Mouse (Mus musculus): ENCODE data around the gene Olfr594.
"Not testable (repeated sequence)": the region's sequence is repeated elsewhere in the genome, so short reads cannot be mapped to it uniquely, and the experiment has no call there.

Olfr594 gene

DNA sequence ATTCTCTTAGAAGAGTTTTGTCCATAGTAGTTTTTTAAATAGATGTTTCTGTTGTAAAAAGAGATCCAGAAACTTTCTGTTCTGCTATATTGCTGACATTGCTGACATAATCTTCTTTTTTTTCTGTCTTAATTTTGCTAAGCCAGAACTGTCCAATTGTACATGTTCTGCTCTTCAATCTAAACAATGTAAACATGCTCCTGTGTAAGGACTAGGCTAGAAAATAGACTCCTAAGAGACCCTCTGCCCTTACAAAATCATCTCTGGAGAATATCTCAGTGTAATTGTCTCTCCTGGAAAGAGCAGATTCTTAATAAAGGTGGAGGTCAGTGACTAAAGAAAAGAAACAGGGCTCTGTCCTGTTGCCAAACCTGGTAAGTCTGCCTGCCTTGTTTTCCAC, at the start of gene Olfr594:
Gene Olfr594, plus strand, starts transcription at position 301 of the 400 bp plus-strand sequence.
- no peak for DNase-seq (ENCODE audit: low read depth, low spot score)

DNA sequence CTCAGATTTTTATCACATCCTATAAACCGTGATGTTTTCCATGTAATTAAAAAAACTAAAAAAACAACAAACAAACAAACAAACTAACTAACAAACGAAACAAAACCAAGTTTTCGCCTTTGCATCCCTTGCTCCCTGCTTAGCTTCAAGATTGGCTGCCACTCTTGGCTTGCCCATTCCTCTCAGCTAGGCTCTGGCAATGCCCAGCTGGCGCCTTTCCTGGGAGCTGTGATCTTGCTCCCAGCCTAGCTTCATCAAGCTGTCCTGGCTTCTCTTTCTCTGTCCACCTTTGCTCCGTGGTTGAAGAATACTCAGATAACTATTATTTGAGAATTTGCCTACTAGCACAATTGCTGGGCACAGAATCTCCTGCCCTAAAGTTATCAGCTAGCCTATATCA, 47.1 kb upstream of the Olfr594 start:
- DNase-seq (ENCODE audit: low read depth, low spot score) = no peak

DNA sequence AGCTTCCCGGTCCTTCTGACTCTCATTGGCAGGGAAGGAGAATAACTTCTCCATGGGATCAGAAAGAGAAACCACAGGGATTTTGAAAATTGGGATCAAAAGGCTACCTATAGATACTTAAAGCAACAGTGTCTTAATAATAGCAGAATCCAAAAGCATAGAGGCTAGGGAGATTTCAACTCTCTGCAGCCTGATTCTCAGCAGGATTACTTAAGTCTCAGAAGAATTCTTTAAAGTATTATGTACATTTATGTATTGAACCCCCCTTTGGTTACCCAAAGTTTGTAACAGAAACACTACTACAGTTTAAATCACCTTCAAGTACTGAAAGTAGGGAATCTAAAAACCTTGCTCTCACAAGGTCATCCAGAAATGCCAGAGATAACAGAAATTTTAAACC, 38.6 kb upstream of the Olfr594 start, which contains the start of gene Olfr591:
Gene Olfr591, minus strand, starts transcription at position 101 of the 400 bp plus-strand sequence.
- no peak for DNase-seq (ENCODE audit: low read depth, low spot score)

DNA sequence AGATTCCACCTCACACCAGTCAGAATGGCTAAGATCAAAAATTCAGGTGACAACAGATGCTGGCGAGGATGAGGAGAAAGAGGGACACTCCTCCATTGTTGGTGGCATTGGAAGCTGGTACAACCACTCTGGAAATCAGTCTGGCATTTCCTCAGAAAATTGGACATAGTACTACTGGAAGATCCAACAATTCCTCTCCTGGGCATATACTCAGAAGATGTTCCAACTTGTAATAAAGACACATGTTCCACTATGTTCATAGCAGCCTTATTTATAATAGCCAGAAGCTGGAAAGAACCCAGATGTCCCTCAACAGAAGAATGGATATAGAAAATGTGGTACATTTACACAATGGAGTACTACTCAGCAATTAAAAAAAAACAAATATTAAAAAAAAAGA, 32.3 kb upstream of the Olfr594 start, which contains the start of gene Olfr592:
Gene Olfr592, plus strand, starts transcription at position 301 of the 400 bp plus-strand sequence.
- DNase-seq (ENCODE audit: low read depth, low spot score) = not testable (repeated sequence)

DNA sequence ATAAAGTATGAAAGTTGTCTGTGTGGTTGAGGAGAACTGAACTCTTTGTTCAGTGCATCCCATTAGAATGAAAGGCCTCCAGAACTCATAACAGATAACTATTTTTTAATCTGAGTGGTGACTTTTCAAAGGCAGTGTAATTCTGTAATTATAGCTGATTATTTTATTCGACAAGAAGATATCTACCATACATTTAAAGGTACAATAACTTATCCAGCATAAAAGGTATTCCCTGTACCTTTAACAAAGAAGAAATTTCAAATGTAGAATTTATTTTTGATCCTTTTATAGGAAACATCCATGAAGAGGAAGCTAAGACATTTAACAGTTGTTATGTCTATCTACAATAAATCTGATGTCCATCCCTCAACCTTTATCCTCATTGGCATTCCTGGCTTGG, 5.2 kb upstream of the Olfr594 start, which contains the start of gene Olfr593:
Gene Olfr593, plus strand, starts transcription at position 301 of the 400 bp plus-strand sequence.
- no peak for DNase-seq (ENCODE audit: low read depth, low spot score)

- not testable (repeated sequence) for DNase-seq (ENCODE audit: low read depth, low spot score)
These were observed 4.7 kb upstream of the Olfr594 start for GRCm38 (mm10) chr7:103212050-103212449.

GRCm38 (mm10) chr7:103252405-103252804, 35.6 kb downstream of the Olfr594 start, which contains the start of gene Usp17ld:
TSS of gene Usp17ld (minus strand) at chr7:103252505.
- not testable (repeated sequence) for DNase-seq (ENCODE audit: low read depth, low spot score)
